Mouse (Mus musculus): Measurements from ENCODE around the gene Fhad1.

The Fhad1 gene

GRCm38 (mm10) chr4:141976163-141976562 is 38.7 kb downstream of the Fhad1 start:
- DNase-seq (ENCODE audit: low read depth), result peak; percentile 53

GRCm38 (mm10) chr4:141964575-141964974 is 50.3 kb downstream of the Fhad1 start:
- no peak for DNase-seq (ENCODE audit: low read depth)

GRCm38 (mm10) chr4:141963907-141964306 is 51.0 kb downstream of the Fhad1 start:
- no peak for DNase-seq (ENCODE audit: low read depth)

GRCm38 (mm10) chr4:141962811-141963685 is 51.8 kb downstream of the Fhad1 start:
- DNase-seq (ENCODE audit: low read depth), result no peak

- DNase-seq (ENCODE audit: low read depth), result no peak
Observed at GRCm38 (mm10) chr4:141960037-141960436, 54.8 kb downstream of the Fhad1 start.

- DNase-seq (ENCODE audit: low read depth), result peak; percentile 36
Observed at GRCm38 (mm10) chr4:141959615-141960014, 55.3 kb downstream of the Fhad1 start.

GRCm38 (mm10) chr4:141958614-141959375 is 56.1 kb downstream of the Fhad1 start:
- peak; percentile 66 for DNase-seq (ENCODE audit: low read depth)

- DNase-seq (ENCODE audit: low read depth), result peak; percentile 78
Observed at GRCm38 (mm10) chr4:141958188-141958587, 56.7 kb downstream of the Fhad1 start.

- no peak for DNase-seq (ENCODE audit: low read depth)
Observed at GRCm38 (mm10) chr4:141957740-141958139, 57.1 kb downstream of the Fhad1 start.

GRCm38 (mm10) chr4:141956931-141957330 is 58.0 kb downstream of the Fhad1 start:
- DNase-seq (ENCODE audit: low read depth), result no peak

GRCm38 (mm10) chr4:141954770-141955720 is 59.8 kb downstream of the Fhad1 start:
- no peak for DNase-seq (ENCODE audit: low read depth)

- DNase-seq (ENCODE audit: low read depth), result no peak
Observed at GRCm38 (mm10) chr4:141953859-141954258, 61.0 kb downstream of the Fhad1 start.

- DNase-seq (ENCODE audit: low read depth), result no peak
Observed at GRCm38 (mm10) chr4:141953291-141953690, 61.6 kb downstream of the Fhad1 start.

GRCm38 (mm10) chr4:141952824-141953223 is 62.1 kb downstream of the Fhad1 start:
- no peak for DNase-seq (ENCODE audit: low read depth)

- no peak for DNase-seq (ENCODE audit: low read depth)
Observed at GRCm38 (mm10) chr4:141952114-141952513, 62.8 kb downstream of the Fhad1 start.

GRCm38 (mm10) chr4:141949436-141949835 is 65.4 kb downstream of the Fhad1 start:
- no peak for DNase-seq (ENCODE audit: low read depth)

- DNase-seq (ENCODE audit: low read depth), result no peak
Observed at GRCm38 (mm10) chr4:141948822-141949221, 66.1 kb downstream of the Fhad1 start.

- no peak for DNase-seq (ENCODE audit: low read depth)
Observed at GRCm38 (mm10) chr4:141942403-141942802, 72.5 kb downstream of the Fhad1 start.

- DNase-seq (ENCODE audit: low read depth), result no peak
Observed at GRCm38 (mm10) chr4:141941289-141941688, 73.6 kb downstream of the Fhad1 start.

GRCm38 (mm10) chr4:141938535-141938934 is 76.3 kb downstream of the Fhad1 start:
- DNase-seq (ENCODE audit: low read depth), result no peak

GRCm38 (mm10) chr4:141932785-141933574 is 81.9 kb downstream of the Fhad1 start:
- DNase-seq (ENCODE audit: low read depth), result no peak

Data from 416B (cell line).